Mouse (Mus musculus) adrenal gland, postnatal 14 days (tissue): ENCODE measurements around the gene Prx. TPM values are rescaled to one million over a fixed set of nuclear protein-coding genes. Genes with fewer than 3 reads are reported as not detected.
A peak's percentile ranks its signal among the peaks of the same experiment; 100 is the strongest.

Experiments used
- DNase-seq: peaks from one replicate; pipeline ENCODE4 v3.0.0; 2021; ENCODE audit warnings: mixed read lengths
- long read RNA-seq, 2 experiments: library from polyadenylated mRNA; stranded (forward); transcript quantifications; one replicate each; pipeline ENCODE4 v2.0.0; 2021
- total RNA-seq: library from RNA; stranded (reverse); gene quantifications from 2 replicates; pipeline ENCODE4 v1.2.3, GENCODE M21; 2021

Gene Prx
- total RNA-seq = 2.7 and 3.5 TPM in 2 replicates
- long read RNA-seq, experiment 1, partial matches to known transcripts = 0 of 1 reads
- long read RNA-seq, experiment 1, other reads (novel, unspliced or antisense) = 1 of 1 reads
- long read RNA-seq, experiment 2 = 0 reads

GRCm38 (mm10) chr7:27499036-27499435, at the start of gene Prx:
Prx (plus strand) TSS chr7:27499324.
- DNase-seq = no peak

GRCm38 (mm10) chr7:27451359-27451758, 47.8 kb upstream of the Prx start:
- no peak for DNase-seq

- no peak for DNase-seq
These were observed 46.8 kb upstream of the Prx start for GRCm38 (mm10) chr7:27452206-27452770.

GRCm38 (mm10) chr7:27454461-27455121, 44.5 kb upstream of the Prx start:
- no peak for DNase-seq

GRCm38 (mm10) chr7:27455273-27455672, 43.9 kb upstream of the Prx start:
- no peak for DNase-seq

GRCm38 (mm10) chr7:27458614-27459013, 40.5 kb upstream of the Prx start:
- DNase-seq = no peak

GRCm38 (mm10) chr7:27459640-27460039, 39.5 kb upstream of the Prx start:
- no peak for DNase-seq

- no peak for DNase-seq
These were observed 38.6 kb upstream of the Prx start for GRCm38 (mm10) chr7:27460477-27460876.

GRCm38 (mm10) chr7:27467648-27468047, 31.5 kb upstream of the Prx start:
- peak; percentile 29 for DNase-seq

- DNase-seq = no peak
These were observed 27.6 kb upstream of the Prx start for GRCm38 (mm10) chr7:27471390-27472120.

- DNase-seq = no peak
These were observed 26.5 kb upstream of the Prx start for GRCm38 (mm10) chr7:27472596-27472995.

- DNase-seq = peak; percentile 100
These were observed 25.8 kb upstream of the Prx start, which contains the start of gene Sertad3 for GRCm38 (mm10) chr7:27473156-27473834. Sertad3 (plus strand) TSS chr7:27473768.

GRCm38 (mm10) chr7:27473835-27474489, 25.2 kb upstream of the Prx start:
- no peak for DNase-seq

GRCm38 (mm10) chr7:27474490-27474954, 24.6 kb upstream of the Prx start:
- DNase-seq = peak; percentile 99

- DNase-seq = no peak
These were observed 23.5 kb upstream of the Prx start for GRCm38 (mm10) chr7:27475596-27475995.

- DNase-seq = no peak
These were observed 23.0 kb upstream of the Prx start for GRCm38 (mm10) chr7:27476098-27476635.

GRCm38 (mm10) chr7:27478561-27478960, 20.6 kb upstream of the Prx start:
- DNase-seq = no peak

GRCm38 (mm10) chr7:27479750-27480149, 19.4 kb upstream of the Prx start:
- DNase-seq = no peak

GRCm38 (mm10) chr7:27480506-27480905, 18.6 kb upstream of the Prx start:
- no peak for DNase-seq

GRCm38 (mm10) chr7:27480927-27481626, 18.0 kb upstream of the Prx start:
- no peak for DNase-seq

GRCm38 (mm10) chr7:27481627-27481969, 17.5 kb upstream of the Prx start:
- peak; percentile 97 for DNase-seq
